Mouse (Mus musculus) bone marrow macrophage, adult 2 months (primary cell): ENCODE measurements at regions not wholly inside any gene's neighbourhood (a gene's known extent, or its start where the extent isn't known, plus 50 kb on each side); places are given as distances from the start of the nearest gene placed in this dataset.

Experiments used
- CTCF ChIP-seq: IDR thresholded peaks from 2 replicates; pipeline ENCODE4 v1.5.1; 2012; ENCODE audit warnings: low read depth, mild to moderate bottlenecking, low read length, moderate library complexity
- POLR2A ChIP-seq: IDR thresholded peaks from 2 replicates; pipeline ENCODE4 v1.6.1; 2012; ENCODE audit warnings: mild to moderate bottlenecking, low read depth, low read length, borderline replicate concordance

GRCm38 (mm10) chr13:47846713-47847112, 414.3 kb upstream of the Id4 start:
- no peak for TF ChIP-seq CTCF
- no peak for TF ChIP-seq POLR2A
